Mouse (Mus musculus) stomach, embryonic 14.5 days (tissue): ENCODE data around the gene Cfdp1. TPM values are rescaled to one million over a fixed set of nuclear protein-coding genes. Genes with fewer than 3 reads are reported as not detected.

Experiments used
- ATAC-seq: fragments of 200-750 bp; cut with Nextera tagmentation; 2 replicates; pipeline ENCODE4 v1.8.0; 2017; ENCODE audit warnings: low read depth, moderate TSS enrichment; ENCODE audit not compliant: insufficient number of reproducible peaks, insufficient read depth, low FRiP score
- H3K27ac ChIP-seq: fragments of 300-500 bp; sonication (generic); 2 replicates; pipeline ENCODE4 v1.5.1; 2014; ENCODE audit warnings: mild to moderate bottlenecking, low read length, moderate library complexity, mixed read lengths
- H3K27me3 ChIP-seq: fragments of 300-500 bp; sonication (generic); 2 replicates; pipeline ENCODE4 v1.6.1; 2014; ENCODE audit warnings: low read length, control low read depth, mixed read lengths; ENCODE audit not compliant: control insufficient read depth, insufficient read depth
- H3K36me3 ChIP-seq: fragments of 300-500 bp; sonication (generic); 2 replicates; pipeline ENCODE4 v1.6.1; 2014; ENCODE audit warnings: mild to moderate bottlenecking, control low read depth, low read length, moderate library complexity, mixed read lengths; ENCODE audit not compliant: control insufficient read depth, insufficient read depth
- H3K4me1 ChIP-seq: fragments of 300-500 bp; sonication (generic); 2 replicates; pipeline ENCODE4 v1.6.1; 2014; ENCODE audit warnings: low read length, control low read depth, mixed read lengths; ENCODE audit not compliant: control insufficient read depth, insufficient read depth
- H3K4me2 ChIP-seq: fragments of 300-500 bp; sonication (generic); replicated peaks from 2 replicates; pipeline ENCODE4 v1.6.1; 2014; ENCODE audit warnings: low read depth, low read length, control low read depth
- H3K4me3 ChIP-seq: fragments of 300-500 bp; sonication (generic); 2 replicates; pipeline ENCODE4 v1.5.1; 2014; ENCODE audit warnings: low read depth, low read length, control low read depth
- H3K9ac ChIP-seq: fragments of 300-500 bp; sonication (generic); replicated peaks from 2 replicates; pipeline ENCODE4 v1.6.1; 2014; ENCODE audit warnings: low read depth, mild to moderate bottlenecking, control low read depth, low read length, moderate library complexity, mixed read lengths
- H3K9me3 ChIP-seq: fragments of 300-500 bp; sonication (generic); 2 replicates; pipeline ENCODE4 v1.6.1; 2016; ENCODE audit warnings: low read depth, low read length, control low read depth; ENCODE audit not compliant: control insufficient read depth
- WGBS: fragments of 180-500 bp; shearing (Covaris S2); extraction: QIAGEN DNeasy Blood & Tissue Kit; methylation state at CpG from one replicate; pipeline ENCODE4 v1.1.7; 2014; 5-methylcytosine and 5-hydroxymethylcytosine counted together
- polyA plus RNA-seq: library from polyadenylated mRNA; unstranded; fragments of >200 nt; fragmentation: Nextera tagmentation; extraction: Ambion mirVana; gene quantifications from 2 replicates; pipeline ENCODE4 v1.2.1, GENCODE M21; 2014

The Cfdp1 gene
- polyA plus RNA-seq, 1 experiment from 2014 or later = 215 TPM

- WGBS = 21% methylated on average over 7 of the region's 7 CpGs
- peak; percentile 46; the same call in 1 of the 2 replicates for ATAC-seq
- no peaks in the 10 kb centered on the region for H3K9me3 ChIP-seq
- no peak overlapping the region for H3K27ac ChIP-seq
- H3K4me2 ChIP-seq = no peak overlapping the region
- no peak overlapping the region for H3K9ac ChIP-seq
- H3K4me3 ChIP-seq = no peak overlapping the region
- H3K36me3 ChIP-seq = no peaks in the 10 kb centered on the region
- peaks cover 16% of the 10 kb centered on the region for H3K4me1 ChIP-seq
- H3K27me3 ChIP-seq = peaks cover 18% of the 10 kb centered on the region; the same call in 1 of the 2 replicates
Observed at GRCm38 (mm10) chr8:111888091-111888650, 34.1 kb upstream of the Cfdp1 start.

- Histone ChIP-seq H3K4me3 (no peak overlapping the region), H3K36me3 (no peaks in the 10 kb centered on the region), H3K27me3 (peaks cover 18% of the 10 kb centered on the region; the same call in 1 of the 2 replicates), H3K27ac (no peak overlapping the region), H3K9ac (no peak overlapping the region), H3K4me2 (no peak overlapping the region), H3K4me1 (peaks cover 16% of the 10 kb centered on the region), H3K9me3 (no peaks in the 10 kb centered on the region)
- WGBS = 88% methylated on average over 1 of the region's 1 CpGs
- no peak for ATAC-seq
Observed at GRCm38 (mm10) chr8:111887479-111887878, 33.4 kb upstream of the Cfdp1 start.

DNA sequence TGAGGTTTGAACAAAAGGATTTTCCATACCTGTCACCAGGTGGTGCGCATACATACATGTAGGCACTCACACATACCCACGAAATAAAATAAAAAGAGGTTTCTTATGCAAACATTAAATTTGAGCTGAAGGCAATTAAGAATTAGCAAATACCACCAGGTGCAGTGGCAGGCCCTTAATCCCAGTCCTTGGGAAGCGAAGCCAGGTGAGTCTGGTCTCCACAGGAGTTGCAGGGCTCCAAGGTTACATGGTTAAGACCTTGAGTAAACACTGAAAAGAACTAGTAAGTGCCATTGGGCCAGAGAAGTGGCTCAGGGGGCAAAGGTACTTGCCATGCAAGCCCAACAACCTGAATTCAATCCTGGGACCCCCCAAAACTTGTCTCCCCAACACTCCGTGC, 29.5 kb upstream of the Cfdp1 start:
- no peak overlapping the region for H3K4me3 ChIP-seq
- H3K9me3 ChIP-seq = no peaks in the 10 kb centered on the region
- WGBS = 72% methylated on average over 4 of the region's 4 CpGs
- H3K4me1 ChIP-seq = peaks cover 8% of the 10 kb centered on the region
- no peaks in the 10 kb centered on the region for H3K36me3 ChIP-seq
- no peaks in the 10 kb centered on the region for H3K27me3 ChIP-seq
- H3K9ac ChIP-seq = no peak overlapping the region
- ATAC-seq = no peak
- no peak overlapping the region for H3K4me2 ChIP-seq
- H3K27ac ChIP-seq = no peak overlapping the region

DNA sequence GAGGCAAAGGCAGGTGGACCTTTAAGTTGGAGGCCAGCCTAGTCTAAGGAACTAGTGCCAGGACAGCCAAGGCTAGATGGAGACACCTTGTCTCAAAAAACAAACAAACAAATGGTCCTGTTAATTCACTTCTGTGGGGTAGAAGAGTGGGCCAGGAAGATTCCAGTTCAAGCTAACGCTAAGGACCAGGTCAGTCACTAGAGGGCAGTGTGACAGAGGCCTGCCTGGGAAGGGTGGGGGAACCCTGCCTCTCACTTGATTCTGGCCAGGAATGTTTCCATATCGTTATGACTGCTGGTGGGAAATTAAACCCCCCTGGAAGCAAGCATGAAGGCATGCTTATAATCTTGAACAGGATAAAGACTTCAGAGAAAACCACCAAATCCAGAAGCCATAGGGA, 27.5 kb upstream of the Cfdp1 start:
- WGBS = 2% methylated on average over 2 of the region's 2 CpGs
- ATAC-seq = no peak
- Histone ChIP-seq H3K36me3 (no peaks in the 10 kb centered on the region), H3K4me1 (no peaks in the 10 kb centered on the region), H3K9ac (no peak overlapping the region), H3K4me2 (no peak overlapping the region), H3K4me3 (no peak overlapping the region), H3K27ac (no peak overlapping the region), H3K27me3 (no peaks in the 10 kb centered on the region), H3K9me3 (no peaks in the 10 kb centered on the region)

GRCm38 (mm10) chr8:111877711-111878110, 23.6 kb upstream of the Cfdp1 start:
- WGBS = 71% methylated on average over 9 of the region's 9 CpGs
- Histone ChIP-seq H3K36me3 (no peaks in the 10 kb centered on the region), H3K27me3 (no peaks in the 10 kb centered on the region), H3K4me1 (no peaks in the 10 kb centered on the region), H3K4me2 (no peak overlapping the region), H3K9me3 (no peaks in the 10 kb centered on the region), H3K27ac (no peak overlapping the region), H3K9ac (no peak overlapping the region), H3K4me3 (no peak overlapping the region)
- no peak for ATAC-seq

DNA sequence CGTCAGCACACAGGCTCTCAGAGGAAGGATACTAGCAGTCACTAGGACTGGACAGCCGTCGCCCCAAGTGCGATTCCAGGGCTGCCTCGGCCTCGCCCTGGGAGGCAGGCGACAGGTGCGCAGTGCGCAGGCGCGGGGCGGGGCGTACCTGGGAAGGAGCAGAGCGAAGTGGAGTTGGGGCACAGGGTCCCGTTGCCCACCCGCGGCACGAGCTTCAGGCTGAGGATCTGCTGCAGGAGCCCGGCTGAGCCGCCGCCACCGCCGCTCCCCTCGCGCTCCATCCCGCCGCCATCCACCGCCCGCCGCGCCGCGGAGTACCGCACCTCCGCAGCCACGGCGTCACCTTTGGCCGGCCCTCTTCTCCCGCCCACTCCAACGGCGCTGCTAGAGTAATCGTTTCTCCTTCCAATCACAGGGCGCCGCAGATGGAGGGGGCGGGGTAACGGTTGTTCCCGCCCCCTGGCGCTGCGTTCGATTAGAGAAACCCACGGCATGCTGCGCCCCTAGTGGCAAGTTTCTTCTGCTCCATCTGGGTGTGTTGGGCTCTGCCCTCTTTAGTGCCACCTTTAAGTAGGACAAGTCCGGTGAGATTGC, 22.4 kb upstream of the Cfdp1 start, which contains the start of gene Tmem170:
Gene Tmem170, minus strand, starts transcription at position 396 of the 594 bp plus-strand sequence.
- Histone ChIP-seq H3K27ac (peak within 1 kb of the TSS; percentile 70; the same call in 1 of the 2 replicates), H3K4me1 (no peaks in the 10 kb centered on the region), H3K4me2 (peak within 1 kb of the TSS; percentile 67), H3K9ac (peak within 1 kb of the TSS; percentile 43), H3K36me3 (no peaks in the 10 kb centered on the region), H3K4me3 (peak within 1 kb of the TSS; percentile 65), H3K9me3 (no peaks in the 10 kb centered on the region), H3K27me3 (no peaks in the 10 kb centered on the region)
- ATAC-seq = peak; percentile 98
- WGBS = under 1% methylated on average over 49 of the region's 53 CpGs

GRCm38 (mm10) chr8:111875758-111876157, 21.7 kb upstream of the Cfdp1 start:
- no peak for ATAC-seq
- WGBS = 16% methylated on average over 9 of the region's 9 CpGs
- H3K36me3 ChIP-seq = no peaks in the 10 kb centered on the region
- H3K4me1 ChIP-seq = no peaks in the 10 kb centered on the region
- H3K27me3 ChIP-seq = no peaks in the 10 kb centered on the region
- H3K9ac ChIP-seq = peak overlapping the region; percentile 43
- H3K9me3 ChIP-seq = no peaks in the 10 kb centered on the region
- H3K4me3 ChIP-seq = peak overlapping the region; percentile 65
- peak overlapping the region; percentile 67 for H3K4me2 ChIP-seq
- H3K27ac ChIP-seq = no peak overlapping the region

- Histone ChIP-seq H3K9ac (no peak overlapping the region), H3K36me3 (no peaks in the 10 kb centered on the region; the same call in 1 of the 2 replicates), H3K27me3 (no peaks in the 10 kb centered on the region), H3K4me1 (no peaks in the 10 kb centered on the region), H3K27ac (no peak overlapping the region), H3K4me3 (no peak overlapping the region), H3K4me2 (no peak overlapping the region), H3K9me3 (no peaks in the 10 kb centered on the region)
- 89% methylated on average over 3 of the region's 3 CpGs for WGBS
- ATAC-seq = no peak
Observed at GRCm38 (mm10) chr8:111871278-111871677, 17.2 kb upstream of the Cfdp1 start.
